Mouse (Mus musculus) kidney, adult 2 months (tissue): ENCODE data around the gene Fam107b.

Source experiments
- CTCF ChIP-seq: fragments of 200-500 bp; conservative IDR thresholded peaks from 2 replicates; pipeline ENCODE4 v1.5.1; 2011; ENCODE audit warnings: low read depth, mild to moderate bottlenecking, control low read depth, low read length, moderate library complexity, mixed read lengths; ENCODE audit not compliant: insufficient read depth, insufficient read length
- POLR2A ChIP-seq: fragments of 200-500 bp; IDR thresholded peaks from one replicate; pipeline ENCODE4 v1.6.1; 2011; ENCODE audit warnings: low read depth, low read length, control low read depth

DNA sequence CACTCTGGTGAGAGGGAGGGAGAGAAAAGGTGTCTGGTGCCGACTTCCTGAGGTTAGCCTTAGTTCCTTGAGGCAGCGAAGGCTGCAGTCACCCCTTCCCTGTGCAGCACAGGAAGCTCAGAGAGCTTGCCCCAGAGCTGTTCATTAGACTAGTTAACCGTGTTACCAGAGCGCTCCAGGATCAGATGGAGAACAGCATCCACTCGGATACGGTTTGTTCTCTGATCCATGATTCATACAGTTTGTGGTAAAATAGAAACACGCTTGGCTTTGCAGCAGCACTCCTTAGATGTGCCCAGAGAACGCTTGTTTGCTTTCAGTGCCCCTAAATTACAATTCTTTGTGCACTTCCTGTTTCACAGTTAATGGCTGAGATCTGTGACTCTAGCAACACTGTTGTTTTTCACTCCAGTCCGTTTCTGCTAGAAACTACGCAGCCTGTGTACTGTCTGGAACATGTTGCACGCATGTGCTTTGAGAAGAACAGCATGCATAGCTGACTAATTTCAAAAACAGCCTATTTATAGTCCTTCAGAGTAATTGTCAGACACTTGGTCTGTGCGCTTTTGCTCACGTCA lies 156.3 kb downstream of the Fam107b start:
- TF ChIP-seq CTCF (no peak), POLR2A (no peak)
